Mouse (Mus musculus) lung, postnatal 10 days (tissue): ENCODE data around the gene Cby3.
A peak's percentile ranks its signal among the peaks of the same experiment; 100 is the strongest.

ENCODE experiments used
- DNase-seq: peaks from one replicate; pipeline ENCODE4 v3.0.0; 2021

The Cby3 gene

GRCm38 (mm10) chr11:50391272-50391960, 37.2 kb downstream of the Cby3 start:
- DNase-seq, result no peak

GRCm38 (mm10) chr11:50393306-50393705, 39.0 kb downstream of the Cby3 start:
- no peak for DNase-seq

- DNase-seq, result no peak
Observed at GRCm38 (mm10) chr11:50394731-50395130, 40.5 kb downstream of the Cby3 start.

DNA sequence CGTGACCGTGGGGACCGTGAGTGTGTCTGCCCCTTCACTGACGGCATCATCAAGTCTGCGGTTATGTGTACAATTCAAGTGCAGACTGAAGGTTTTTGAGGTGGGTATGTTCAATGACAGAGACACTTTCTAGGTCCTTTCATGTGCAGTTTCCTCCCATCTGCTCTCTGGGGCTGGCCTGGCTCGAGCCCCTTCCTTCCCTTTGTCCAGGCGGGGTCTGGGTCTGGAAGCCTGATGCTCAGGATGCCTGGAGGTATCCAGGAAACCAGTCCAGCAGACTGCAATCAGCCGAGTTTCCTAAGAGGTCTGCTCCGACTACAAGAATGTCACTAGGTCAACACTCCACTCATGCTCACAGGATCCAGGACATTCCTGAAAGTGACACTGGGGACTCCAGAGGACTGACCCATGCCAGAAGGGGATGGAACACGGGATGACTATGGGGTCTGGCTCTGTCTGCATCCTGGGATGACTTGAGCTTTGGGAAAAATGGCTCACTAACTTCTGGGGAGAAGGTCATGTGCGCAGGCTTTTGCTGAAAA, 42.6 kb downstream of the Cby3 start:
- DNase-seq, result no peak

- no peak for DNase-seq
Observed at GRCm38 (mm10) chr11:50397316-50397715, 43.1 kb downstream of the Cby3 start.

DNA sequence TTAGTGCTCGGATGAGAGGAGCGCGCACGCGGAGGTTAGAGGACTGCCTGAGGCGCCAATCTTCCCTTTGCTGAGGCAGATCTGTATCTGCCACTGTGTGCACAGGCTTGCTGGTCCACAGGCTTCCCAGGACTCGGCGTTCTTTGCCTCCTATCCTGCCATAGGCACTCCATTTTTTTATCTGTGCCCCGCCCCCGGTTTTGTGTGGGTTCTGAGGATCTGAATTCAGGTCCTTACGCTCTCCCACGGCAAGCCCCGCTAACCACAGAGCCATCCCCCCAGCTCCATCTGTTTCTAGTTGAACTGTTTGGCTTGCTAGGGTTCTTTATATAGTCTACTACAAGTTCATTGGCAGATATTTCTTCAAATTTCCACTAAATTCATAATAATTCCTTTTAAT, 44.5 kb downstream of the Cby3 start:
- no peak for DNase-seq

DNA sequence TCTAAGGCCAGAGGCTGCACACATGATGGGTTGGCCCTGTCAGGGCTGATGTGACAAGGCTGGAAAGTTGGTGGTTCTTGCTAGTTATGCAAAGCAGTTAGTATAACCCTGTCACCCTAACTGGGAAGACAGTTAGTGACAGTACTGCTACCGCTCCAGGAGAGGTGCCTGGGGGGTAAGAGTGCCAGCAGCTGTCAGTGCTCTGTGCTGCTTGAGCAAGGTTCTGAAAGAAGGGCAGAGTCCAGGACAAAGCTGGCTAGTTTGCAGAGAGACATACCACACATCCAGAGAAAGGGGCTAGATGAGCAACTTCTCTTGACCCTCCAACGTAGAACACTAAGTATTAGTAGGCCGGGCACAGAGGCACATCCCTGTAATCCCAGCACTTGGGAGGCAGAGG, 48.2 kb downstream of the Cby3 start:
- no peak for DNase-seq

DNA sequence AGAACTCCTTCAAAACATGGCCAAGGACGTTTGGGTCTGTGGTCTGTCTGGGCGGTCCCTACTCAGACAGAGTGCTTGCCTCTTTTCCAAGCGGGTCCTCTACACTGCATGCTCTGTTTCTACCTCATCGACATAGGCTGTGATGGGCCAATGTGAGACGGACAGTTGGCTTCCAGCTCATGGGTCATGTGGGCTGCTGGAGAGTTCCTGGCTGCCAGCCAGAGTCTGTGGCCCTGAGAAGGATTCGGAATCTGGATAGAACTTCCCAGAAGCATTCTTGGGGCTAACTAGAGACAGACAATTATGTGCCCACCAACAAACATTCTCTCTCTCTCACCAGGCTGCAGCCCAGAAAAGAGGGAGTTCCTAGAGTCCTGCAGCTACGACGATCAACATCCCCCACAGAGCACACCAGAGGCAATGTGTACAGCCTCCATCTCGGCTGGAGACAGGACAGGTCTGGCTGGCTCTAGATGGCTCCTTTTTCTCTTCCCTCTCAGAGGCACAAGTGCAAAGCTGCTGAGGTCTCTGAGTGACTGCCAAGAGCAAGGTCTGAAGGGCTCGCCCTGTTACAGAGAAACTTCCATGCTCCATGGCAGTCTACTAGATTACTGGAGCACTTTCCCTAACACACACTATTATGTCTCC, 49.2 kb downstream of the Cby3 start:
- DNase-seq, result peak; percentile 50

GRCm38 (mm10) chr11:50407235-50407634, 53.0 kb downstream of the Cby3 start:
- no peak for DNase-seq
